Mouse (Mus musculus): Measurements from ENCODE around the gene Ptprm. TPM values are rescaled to one million over a fixed set of nuclear protein-coding genes. Genes with fewer than 3 reads are reported as not detected.

Gene Ptprm
- polyA plus RNA-seq, 1 experiment from 2014 or later = 1.4 TPM

GRCm38 (mm10) chr17:66701358-66702184, 652.7 kb downstream of the Ptprm start:
- no peak for ATAC-seq
- TF ChIP-seq CTCF (IDR thresholded peaks at IDR 0.05; ENCODE audit: low read depth) = no peak
- TF ChIP-seq EP300 (IDR thresholded peaks at IDR 0.05; ENCODE audit: low read depth) = no peak
- Histone ChIP-seq H3K9ac (replicated peaks) (no peak overlapping the region), H3K36me3 (replicated peaks; ENCODE audit: insufficient read depth, low read length) (no peaks in the 10 kb centered on the region), H3K4me1 (ENCODE audit: insufficient read depth) (0 out of 2 replicates have a peak, but pooled peaks cover 2% of the 10 kb centered on the region), H3K4me2 (ENCODE audit: low read depth, low read length) (no peak overlapping the region), H3K27ac (ENCODE audit: low read depth) (no peak overlapping the region), H3K4me3 (ENCODE audit: low read depth, low read length) (no peak overlapping the region), H3K27me3 (ENCODE audit: insufficient read depth, low read length) (no peaks in the 10 kb centered on the region), H3K9me3 (ENCODE audit: low read length) (no peaks in the 10 kb centered on the region)
- 57% methylated on average over 11 of the region's 11 CpGs for WGBS (ENCODE audit: insufficient replicate concordance)
- no peak for DNase-seq

- no peaks in the 10 kb centered on the region for H3K36me3 ChIP-seq (replicated peaks; ENCODE audit: insufficient read depth, low read length)
- no peak for ATAC-seq
- no peaks in the 10 kb centered on the region for H3K27me3 ChIP-seq (ENCODE audit: insufficient read depth, low read length)
- no peak overlapping the region for H3K9ac ChIP-seq (replicated peaks)
- H3K9me3 ChIP-seq (ENCODE audit: low read length) = no peaks in the 10 kb centered on the region
- WGBS (ENCODE audit: insufficient replicate concordance) = 76% methylated on average over 5 of the region's 5 CpGs
- TF ChIP-seq EP300 (IDR thresholded peaks at IDR 0.05; ENCODE audit: low read depth) (no peak), CTCF (IDR thresholded peaks at IDR 0.05; ENCODE audit: low read depth) (no peak)
- no peak for DNase-seq
- 0 out of 2 replicates have a peak, but pooled peaks cover 2% of the 10 kb centered on the region for H3K4me1 ChIP-seq (ENCODE audit: insufficient read depth)
- H3K4me2 ChIP-seq (ENCODE audit: low read depth, low read length) = no peak overlapping the region
- no peak overlapping the region for H3K27ac ChIP-seq (ENCODE audit: low read depth)
- no peak overlapping the region for H3K4me3 ChIP-seq (ENCODE audit: low read depth, low read length)
These were observed 654.4 kb downstream of the Ptprm start for GRCm38 (mm10) chr17:66699896-66700295.

- H3K4me1 ChIP-seq (ENCODE audit: insufficient read depth) = 0 out of 2 replicates have a peak, but pooled peaks cover 2% of the 10 kb centered on the region
- no peak for TF ChIP-seq CTCF (IDR thresholded peaks at IDR 0.05; ENCODE audit: low read depth)
- no peak for TF ChIP-seq EP300 (IDR thresholded peaks at IDR 0.05; ENCODE audit: low read depth)
- no peak for ATAC-seq
- no peak overlapping the region for H3K4me2 ChIP-seq (ENCODE audit: low read depth, low read length)
- H3K9me3 ChIP-seq (ENCODE audit: low read length) = no peaks in the 10 kb centered on the region
- H3K27me3 ChIP-seq (ENCODE audit: insufficient read depth, low read length) = no peaks in the 10 kb centered on the region
- H3K27ac ChIP-seq (ENCODE audit: low read depth) = no peak overlapping the region
- 81% methylated on average over 12 of the region's 12 CpGs for WGBS (ENCODE audit: insufficient replicate concordance)
- no peak overlapping the region for H3K9ac ChIP-seq (replicated peaks)
- no peak overlapping the region for H3K4me3 ChIP-seq (ENCODE audit: low read depth, low read length)
- no peak for DNase-seq
- no peaks in the 10 kb centered on the region for H3K36me3 ChIP-seq (replicated peaks; ENCODE audit: insufficient read depth, low read length)
These were observed 656.6 kb downstream of the Ptprm start for GRCm38 (mm10) chr17:66697650-66698049.

GRCm38 (mm10) chr17:66696531-66697172, 657.6 kb downstream of the Ptprm start:
- H3K9ac ChIP-seq (replicated peaks) = no peak overlapping the region
- no peak overlapping the region for H3K4me2 ChIP-seq (ENCODE audit: low read depth, low read length)
- H3K4me3 ChIP-seq (ENCODE audit: low read depth, low read length) = no peak overlapping the region
- WGBS (ENCODE audit: insufficient replicate concordance) = 54% methylated on average over 10 of the region's 10 CpGs
- ATAC-seq (no peak), DNase-seq (no peak)
- H3K9me3 ChIP-seq (ENCODE audit: low read length) = no peaks in the 10 kb centered on the region
- no peaks in the 10 kb centered on the region for H3K27me3 ChIP-seq (ENCODE audit: insufficient read depth, low read length)
- TF ChIP-seq CTCF (IDR thresholded peaks at IDR 0.05; ENCODE audit: low read depth) = no peak
- no peak for TF ChIP-seq EP300 (IDR thresholded peaks at IDR 0.05; ENCODE audit: low read depth)
- no peaks in the 10 kb centered on the region for H3K36me3 ChIP-seq (replicated peaks; ENCODE audit: insufficient read depth, low read length)
- H3K4me1 ChIP-seq (ENCODE audit: insufficient read depth) = no peaks in the 10 kb centered on the region
- H3K27ac ChIP-seq (ENCODE audit: low read depth) = no peak overlapping the region

GRCm38 (mm10) chr17:66694326-66694725, 659.9 kb downstream of the Ptprm start:
- no peaks in the 10 kb centered on the region for H3K27me3 ChIP-seq (ENCODE audit: insufficient read depth, low read length)
- ATAC-seq (no peak), DNase-seq (no peak)
- H3K27ac ChIP-seq (ENCODE audit: low read depth) = no peak overlapping the region
- TF ChIP-seq CTCF (IDR thresholded peaks at IDR 0.05; ENCODE audit: low read depth) (no peak), EP300 (IDR thresholded peaks at IDR 0.05; ENCODE audit: low read depth) (no peak)
- no peak overlapping the region for H3K4me3 ChIP-seq (ENCODE audit: low read depth, low read length)
- WGBS (ENCODE audit: insufficient replicate concordance) = 49% methylated on average over 4 of the region's 4 CpGs
- no peaks in the 10 kb centered on the region for H3K36me3 ChIP-seq (replicated peaks; ENCODE audit: insufficient read depth, low read length)
- H3K9ac ChIP-seq (replicated peaks) = no peak overlapping the region
- H3K9me3 ChIP-seq (ENCODE audit: low read length) = no peaks in the 10 kb centered on the region
- no peak overlapping the region for H3K4me2 ChIP-seq (ENCODE audit: low read depth, low read length)
- no peaks in the 10 kb centered on the region for H3K4me1 ChIP-seq (ENCODE audit: insufficient read depth)

- Histone ChIP-seq H3K36me3 (replicated peaks; ENCODE audit: insufficient read depth, low read length) (no peaks in the 10 kb centered on the region), H3K27me3 (ENCODE audit: insufficient read depth, low read length) (no peaks in the 10 kb centered on the region), H3K9me3 (ENCODE audit: low read length) (no peaks in the 10 kb centered on the region), H3K9ac (replicated peaks) (no peak overlapping the region), H3K4me3 (ENCODE audit: low read depth, low read length) (no peak overlapping the region), H3K27ac (ENCODE audit: low read depth) (no peak overlapping the region), H3K4me1 (ENCODE audit: insufficient read depth) (no peaks in the 10 kb centered on the region), H3K4me2 (ENCODE audit: low read depth, low read length) (no peak overlapping the region)
- DNase-seq = no peak
- TF ChIP-seq CTCF (IDR thresholded peaks at IDR 0.05; ENCODE audit: low read depth) = no peak
- TF ChIP-seq EP300 (IDR thresholded peaks at IDR 0.05; ENCODE audit: low read depth) = no peak
- no peak for ATAC-seq
- 69% methylated on average over 21 of the region's 21 CpGs for WGBS (ENCODE audit: insufficient replicate concordance)
These were observed 660.5 kb downstream of the Ptprm start for GRCm38 (mm10) chr17:66693676-66694304.
